Mouse (Mus musculus): ENCODE measurements around the gene Olfr358.

The Olfr358 gene

DNA sequence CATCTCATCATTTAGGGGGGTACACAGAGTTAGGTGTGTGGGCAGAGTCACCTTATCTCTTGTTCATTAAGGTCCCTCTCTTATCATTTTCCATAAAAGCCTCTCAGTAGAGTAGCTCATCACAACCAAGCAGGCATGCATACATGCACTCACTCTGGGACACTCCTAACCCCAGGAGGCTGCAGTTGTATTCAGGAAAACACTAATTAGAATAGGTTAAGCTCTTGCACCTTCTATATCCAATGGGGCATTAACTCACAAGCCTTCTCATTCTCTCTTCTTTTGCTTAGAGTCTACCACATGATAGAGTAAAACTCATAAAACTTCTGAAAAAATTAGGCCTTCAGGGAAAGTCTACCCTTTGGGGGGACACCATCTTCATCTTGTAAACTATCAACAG, at the start of gene Olfr358:
Gene Olfr358, minus strand, starts transcription at position 101 of the 400 bp plus-strand sequence.
- ATAC-seq (ENCODE audit: insufficient number of reproducible peaks, low FRiP score, low TSS enrichment), result no peak

DNA sequence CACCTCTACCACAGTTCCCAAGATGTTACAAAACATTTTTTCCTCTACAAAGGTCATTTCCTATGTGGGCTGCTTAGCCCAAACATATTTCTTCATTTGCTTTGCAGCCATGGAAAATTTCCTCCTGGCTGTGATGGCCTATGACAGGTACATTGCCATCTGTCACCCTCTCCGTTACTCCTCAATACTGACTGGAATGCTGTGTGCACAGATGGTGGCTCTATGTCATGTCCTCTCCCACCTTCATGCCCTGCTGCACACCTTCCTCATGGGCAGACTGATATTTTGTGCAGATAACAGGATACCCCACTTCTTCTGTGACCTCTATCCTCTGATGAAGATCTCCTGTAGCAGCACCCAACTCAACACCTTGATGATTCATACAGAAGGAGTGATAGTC, 12.1 kb downstream of the Olfr358 start:
- ATAC-seq (ENCODE audit: insufficient number of reproducible peaks, low FRiP score, low TSS enrichment), result peak; percentile 68; the same call in 1 of the 2 replicates

DNA sequence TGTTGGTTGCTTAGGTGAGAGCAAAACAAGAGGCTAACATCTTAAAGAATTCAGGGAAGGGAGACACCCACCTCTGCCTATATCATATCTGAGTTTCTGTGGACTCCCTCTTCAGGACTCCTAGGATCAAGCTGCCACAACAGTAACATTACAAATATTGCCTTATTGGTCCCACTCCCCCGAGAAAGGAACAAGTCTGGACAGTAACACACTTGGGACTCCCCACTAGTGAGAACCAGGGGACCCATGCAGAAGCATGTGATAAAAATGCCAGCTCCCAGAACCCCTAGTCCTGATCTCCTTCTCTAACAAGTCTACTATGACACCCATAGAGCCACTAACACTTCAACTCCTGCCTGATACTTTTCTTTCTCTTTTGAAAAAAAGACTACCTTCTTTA, 15.6 kb downstream of the Olfr358 start, which contains the start of gene Olfr357:
Gene Olfr357, plus strand, starts transcription at position 301 of the 400 bp plus-strand sequence.
- ATAC-seq (ENCODE audit: insufficient number of reproducible peaks, low FRiP score, low TSS enrichment), result no peak
